Mouse (Mus musculus): ENCODE measurements around the gene Fermt3. TPM values are rescaled to one million over a fixed set of nuclear protein-coding genes. Genes with fewer than 3 reads are reported as not detected.

Gene Fermt3
- polyA plus RNA-seq, 1 experiment from 2014 or later: 3.5 TPM

DNA sequence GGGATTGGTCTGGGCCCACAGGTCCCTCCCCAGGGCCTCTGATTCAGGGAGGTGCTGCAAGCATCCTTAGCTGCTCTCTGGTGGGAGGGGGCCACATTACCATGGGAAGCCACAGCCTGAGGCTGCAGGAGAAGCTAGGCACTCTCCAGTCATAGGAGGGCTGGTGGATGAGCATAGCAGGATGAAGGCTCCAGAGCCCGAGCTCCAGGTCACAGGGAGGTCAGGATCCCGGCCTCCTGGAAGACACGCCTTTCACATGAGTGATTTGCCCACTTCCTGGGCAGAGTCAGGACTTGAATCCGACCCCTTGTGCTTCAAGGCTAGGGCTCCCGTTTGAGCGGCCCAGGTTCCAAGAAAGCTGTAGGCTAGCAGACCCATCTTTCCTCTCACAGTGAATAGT, 47.6 kb downstream of the Fermt3 start:
- no peaks in the 10 kb centered on the region for H3K9me3 ChIP-seq (replicated peaks; ENCODE audit: control insufficient read depth, low read length, poor library complexity, severe bottlenecking)
- no peaks in the 10 kb centered on the region for H3K36me3 ChIP-seq (ENCODE audit: control insufficient read depth, insufficient read depth, low read length)
- WGBS: 56% methylated on average over 6 of the region's 6 CpGs
- no peak overlapping the region for H3K4me3 ChIP-seq (ENCODE audit: low read depth, low read length)
- ATAC-seq: no peak
- H3K9ac ChIP-seq (ENCODE audit: low read depth, low read length): no peak overlapping the region
- peaks cover 21% of the 10 kb centered on the region for H3K27me3 ChIP-seq (ENCODE audit: control insufficient read depth, insufficient read depth, low read depth, low read length)
- H3K4me1 ChIP-seq (ENCODE audit: control insufficient read depth, insufficient read depth, low read length): peaks cover 20% of the 10 kb centered on the region
- H3K4me2 ChIP-seq (ENCODE audit: low read length): no peak overlapping the region
- no peak overlapping the region for H3K27ac ChIP-seq (ENCODE audit: low read length)

DNA sequence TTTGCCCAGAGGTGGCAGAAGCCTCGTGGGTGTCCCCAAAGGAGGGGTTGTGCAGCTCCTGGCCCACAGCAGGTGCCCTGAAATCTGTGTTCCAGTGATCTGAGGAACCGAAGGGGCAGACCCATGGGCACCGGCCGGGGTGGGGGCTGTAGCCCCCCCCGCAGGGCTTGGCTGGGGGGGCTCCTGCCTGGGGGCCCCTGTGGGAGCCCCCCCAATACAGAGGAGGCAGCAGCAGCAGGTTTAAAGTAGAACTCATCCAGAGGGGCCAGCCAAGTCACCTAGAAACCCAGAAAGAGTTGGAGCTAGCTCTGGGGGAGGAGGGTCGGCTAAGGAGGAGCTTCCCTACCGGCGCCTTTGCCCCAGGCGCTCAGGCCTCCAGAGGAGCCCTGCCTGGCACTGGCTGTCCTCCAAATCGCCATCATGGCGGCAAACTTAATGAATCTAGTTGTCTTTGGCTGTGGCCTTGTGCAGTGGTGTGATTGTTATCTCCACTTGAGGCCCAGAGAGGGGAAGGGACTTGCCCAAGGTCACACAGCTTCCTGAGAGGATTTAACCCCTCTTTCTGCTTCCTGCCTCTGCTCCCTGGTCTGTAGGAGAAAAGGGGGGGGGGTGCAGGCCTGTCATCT, 48.7 kb downstream of the Fermt3 start:
- Histone ChIP-seq H3K4me1 (ENCODE audit: control insufficient read depth, insufficient read depth, low read length) (peaks cover 15% of the 10 kb centered on the region), H3K9me3 (replicated peaks; ENCODE audit: control insufficient read depth, low read length, poor library complexity, severe bottlenecking) (no peaks in the 10 kb centered on the region), H3K4me3 (ENCODE audit: low read depth, low read length) (no peak overlapping the region), H3K27me3 (ENCODE audit: control insufficient read depth, insufficient read depth, low read depth, low read length) (peaks cover 21% of the 10 kb centered on the region), H3K9ac (ENCODE audit: low read depth, low read length) (peak overlapping the region; percentile 31; the same call in 1 of the 2 replicates), H3K36me3 (ENCODE audit: control insufficient read depth, insufficient read depth, low read length) (no peaks in the 10 kb centered on the region), H3K27ac (ENCODE audit: low read length) (no peak overlapping the region), H3K4me2 (ENCODE audit: low read length) (no peak overlapping the region)
- WGBS: 22% methylated on average over 11 of the region's 11 CpGs
- ATAC-seq: no peak

DNA sequence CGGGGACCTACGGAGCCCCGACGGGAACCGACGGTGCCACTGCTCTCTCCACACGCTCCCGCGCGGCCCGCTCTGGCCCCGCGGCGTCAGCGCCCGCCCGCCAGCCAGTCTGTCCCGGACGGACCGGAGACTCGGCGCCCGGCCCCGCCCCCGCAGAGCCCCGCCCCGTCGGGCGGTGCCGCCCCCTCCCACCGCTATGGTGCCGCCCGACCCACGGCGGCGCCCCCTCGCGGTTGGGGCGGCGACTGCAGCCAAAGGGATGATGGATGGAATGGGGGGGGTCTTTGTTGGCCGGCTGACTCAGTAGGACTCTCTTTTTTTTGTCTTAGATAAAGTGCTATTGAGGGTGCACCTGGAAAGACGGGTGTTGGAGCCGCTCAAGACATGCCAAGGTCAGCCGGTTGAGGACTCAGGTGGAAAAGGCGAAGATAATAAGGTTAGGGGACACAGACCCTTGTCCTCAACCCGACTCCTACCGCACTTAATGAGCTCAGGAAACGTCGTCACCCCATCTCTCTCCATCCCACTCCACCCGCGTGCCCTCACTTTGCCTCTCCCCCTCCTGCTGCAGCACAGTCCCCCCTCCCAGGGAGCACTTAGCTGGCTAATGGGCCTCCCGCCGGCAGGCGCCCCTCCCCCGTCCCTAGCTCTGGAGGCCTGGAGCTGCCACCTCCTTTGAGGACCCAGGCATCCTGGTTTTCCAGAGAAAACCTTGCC, 49.4 kb downstream of the Fermt3 start:
- Histone ChIP-seq H3K4me3 (ENCODE audit: low read depth, low read length) (peak overlapping the region; percentile 40), H3K4me1 (ENCODE audit: control insufficient read depth, insufficient read depth, low read length) (peaks cover 15% of the 10 kb centered on the region), H3K27ac (ENCODE audit: low read length) (no peak overlapping the region), H3K36me3 (ENCODE audit: control insufficient read depth, insufficient read depth, low read length) (no peaks in the 10 kb centered on the region), H3K9me3 (replicated peaks; ENCODE audit: control insufficient read depth, low read length, poor library complexity, severe bottlenecking) (no peaks in the 10 kb centered on the region), H3K27me3 (ENCODE audit: control insufficient read depth, insufficient read depth, low read depth, low read length) (peaks cover 21% of the 10 kb centered on the region), H3K9ac (ENCODE audit: low read depth, low read length) (peak overlapping the region; percentile 38; the same call in 1 of the 2 replicates), H3K4me2 (ENCODE audit: low read length) (peak overlapping the region; percentile 44)
- under 1% methylated on average over 44 of the region's 55 CpGs for WGBS
- ATAC-seq: no peak

DNA sequence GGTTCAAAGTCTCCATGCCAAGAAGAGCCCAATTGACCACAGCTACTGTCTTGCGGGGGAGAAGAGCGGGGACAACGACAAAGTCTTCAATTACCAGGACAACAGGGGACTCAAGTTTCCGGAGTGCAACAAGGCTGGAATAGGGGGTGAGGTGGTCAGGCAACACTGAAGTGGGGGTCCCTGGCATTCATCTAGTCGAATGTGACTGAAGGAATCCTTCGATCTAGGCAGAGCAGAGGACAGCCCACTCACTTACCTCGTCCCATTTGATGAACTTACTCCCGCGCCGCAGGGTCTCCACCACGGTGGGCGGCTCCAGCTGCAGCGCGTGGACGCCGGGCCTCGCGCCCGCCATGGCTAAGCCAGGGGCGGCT, 50.0 kb downstream of the Fermt3 start:
- peak overlapping the region; percentile 44 for H3K4me2 ChIP-seq (ENCODE audit: low read length)
- H3K27ac ChIP-seq (ENCODE audit: low read length): no peak overlapping the region
- H3K27me3 ChIP-seq (ENCODE audit: control insufficient read depth, insufficient read depth, low read depth, low read length): peaks cover 21% of the 10 kb centered on the region
- no peaks in the 10 kb centered on the region for H3K9me3 ChIP-seq (replicated peaks; ENCODE audit: control insufficient read depth, low read length, poor library complexity, severe bottlenecking)
- H3K4me3 ChIP-seq (ENCODE audit: low read depth, low read length): peak overlapping the region; percentile 40
- WGBS: under 1% methylated on average over 20 of the region's 20 CpGs
- H3K9ac ChIP-seq (ENCODE audit: low read depth, low read length): peak overlapping the region; percentile 38; the same call in 1 of the 2 replicates
- H3K36me3 ChIP-seq (ENCODE audit: control insufficient read depth, insufficient read depth, low read length): no peaks in the 10 kb centered on the region
- peaks cover 15% of the 10 kb centered on the region for H3K4me1 ChIP-seq (ENCODE audit: control insufficient read depth, insufficient read depth, low read length)
- no peak for ATAC-seq

DNA sequence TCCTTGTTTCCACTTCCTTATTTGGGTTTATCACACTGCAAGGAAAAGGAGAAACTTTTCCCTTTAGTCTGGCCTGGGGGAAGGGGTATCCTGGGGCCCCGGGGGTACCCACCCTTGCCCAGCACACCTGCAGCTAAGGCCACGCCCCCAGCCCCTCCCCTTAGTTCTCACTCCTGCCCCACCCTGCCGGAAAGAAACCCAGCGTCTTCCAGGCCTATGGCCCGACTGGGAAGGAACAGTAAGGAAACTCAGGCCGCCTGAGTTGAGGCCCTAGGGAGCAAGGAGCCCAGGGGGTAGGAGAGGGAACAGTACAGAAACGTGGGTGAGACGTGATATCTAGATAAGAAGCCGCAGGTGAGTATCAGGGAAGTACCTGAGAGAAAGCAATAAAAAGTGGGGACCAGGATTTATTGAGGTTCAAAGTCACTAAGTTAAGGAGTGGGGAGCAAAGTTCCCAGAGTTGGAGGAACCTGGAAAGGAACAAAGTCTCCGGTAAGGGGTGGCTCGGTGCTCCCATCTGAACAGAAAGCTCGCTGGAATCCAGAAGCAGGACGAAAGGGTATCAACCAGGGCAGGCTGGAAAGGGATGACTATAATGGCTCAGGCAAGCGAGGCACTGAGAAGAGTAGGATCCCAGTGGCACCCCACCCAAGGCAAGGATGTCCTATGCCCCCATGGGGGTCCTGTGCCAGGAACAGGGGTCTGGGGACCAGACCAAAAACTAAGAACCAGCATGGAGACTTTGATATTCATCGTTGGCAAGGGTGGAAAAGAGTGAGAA, 50.6 kb downstream of the Fermt3 start:
- no peaks in the 10 kb centered on the region for H3K36me3 ChIP-seq (ENCODE audit: control insufficient read depth, insufficient read depth, low read length)
- WGBS: 17% methylated on average over 15 of the region's 15 CpGs
- peaks cover 11% of the 10 kb centered on the region for H3K4me1 ChIP-seq (ENCODE audit: control insufficient read depth, insufficient read depth, low read length)
- H3K27ac ChIP-seq (ENCODE audit: low read length): no peak overlapping the region
- peak overlapping the region; percentile 40; the same call in 1 of the 2 replicates for H3K4me3 ChIP-seq (ENCODE audit: low read depth, low read length)
- no peak for ATAC-seq
- H3K9ac ChIP-seq (ENCODE audit: low read depth, low read length): no peak overlapping the region
- H3K27me3 ChIP-seq (ENCODE audit: control insufficient read depth, insufficient read depth, low read depth, low read length): peaks cover 21% of the 10 kb centered on the region
- H3K4me2 ChIP-seq (ENCODE audit: low read length): peak overlapping the region; percentile 44
- no peaks in the 10 kb centered on the region for H3K9me3 ChIP-seq (replicated peaks; ENCODE audit: control insufficient read depth, low read length, poor library complexity, severe bottlenecking)

DNA sequence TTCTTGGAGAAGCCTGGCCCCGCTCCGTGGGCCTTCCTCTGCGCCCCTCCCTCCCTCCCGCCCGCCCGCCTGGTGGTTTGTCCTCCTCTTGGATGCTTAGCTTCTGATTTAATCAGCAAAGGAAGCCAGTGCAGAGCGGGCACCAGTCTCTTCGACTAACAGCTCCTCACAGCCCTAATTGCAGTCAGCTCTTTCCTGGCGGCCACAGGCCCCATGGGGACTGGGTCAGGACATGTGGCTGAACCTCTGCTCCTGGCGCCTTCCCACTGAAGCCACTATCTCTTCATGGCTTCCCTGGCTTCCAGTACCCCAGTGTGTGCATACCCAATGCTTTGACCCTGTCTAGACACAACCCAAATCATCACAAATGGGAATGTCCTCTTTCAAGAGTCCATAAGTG, 62.8 kb downstream of the Fermt3 start:
- WGBS: 81% methylated on average over 10 of the region's 10 CpGs
- peaks cover 9% of the 10 kb centered on the region for H3K4me1 ChIP-seq (ENCODE audit: control insufficient read depth, insufficient read depth, low read length)
- no peak overlapping the region for H3K4me3 ChIP-seq (ENCODE audit: low read depth, low read length)
- no peak overlapping the region for H3K9ac ChIP-seq (ENCODE audit: low read depth, low read length)
- H3K36me3 ChIP-seq (ENCODE audit: control insufficient read depth, insufficient read depth, low read length): no peaks in the 10 kb centered on the region
- no peaks in the 10 kb centered on the region for H3K27me3 ChIP-seq (ENCODE audit: control insufficient read depth, insufficient read depth, low read depth, low read length)
- no peak overlapping the region for H3K4me2 ChIP-seq (ENCODE audit: low read length)
- no peak for ATAC-seq
- H3K27ac ChIP-seq (ENCODE audit: low read length): no peak overlapping the region
- H3K9me3 ChIP-seq (replicated peaks; ENCODE audit: control insufficient read depth, low read length, poor library complexity, severe bottlenecking): no peaks in the 10 kb centered on the region

DNA sequence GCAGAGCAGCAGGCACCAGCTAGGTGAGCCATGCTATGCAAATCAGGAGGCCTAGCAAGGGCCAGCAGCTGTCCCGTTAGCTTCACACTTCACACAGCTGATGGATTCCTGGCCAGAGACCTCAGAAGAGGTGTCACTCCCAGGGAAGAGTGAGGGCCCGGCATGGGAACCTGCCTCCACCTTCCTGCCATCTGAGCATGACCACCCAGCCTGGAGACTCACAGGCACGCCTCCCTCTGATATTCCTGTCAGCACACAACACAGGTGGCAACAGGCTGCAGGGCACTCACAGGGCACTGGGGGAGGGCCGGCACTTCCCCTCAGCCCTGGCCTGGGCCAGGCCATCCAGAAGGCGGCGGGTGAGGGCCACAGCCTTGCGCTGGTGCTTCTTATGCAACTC, 63.8 kb downstream of the Fermt3 start:
- no peak overlapping the region for H3K4me3 ChIP-seq (ENCODE audit: low read depth, low read length)
- peaks cover 9% of the 10 kb centered on the region for H3K4me1 ChIP-seq (ENCODE audit: control insufficient read depth, insufficient read depth, low read length)

DNA sequence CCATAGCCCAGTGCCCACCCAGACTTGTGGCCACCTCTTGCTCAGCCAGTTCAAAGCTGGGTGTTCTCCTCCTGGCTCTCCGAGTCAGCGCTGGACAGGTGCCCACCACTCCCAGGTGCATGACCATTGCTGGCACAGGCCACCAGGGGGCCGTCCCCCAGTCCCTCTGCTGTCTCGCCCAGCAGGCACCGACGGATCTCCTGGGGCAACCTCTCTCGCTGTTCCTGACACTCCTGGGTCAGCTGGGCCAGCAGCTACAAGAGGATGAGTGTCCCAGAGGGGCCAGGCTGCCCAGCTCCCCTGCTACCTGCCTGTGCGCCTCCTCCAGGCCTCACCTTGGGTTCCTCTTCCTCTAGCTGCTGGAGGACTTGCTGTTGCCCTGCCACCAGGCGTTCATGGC, 65.2 kb downstream of the Fermt3 start:
- H3K4me3 ChIP-seq (ENCODE audit: low read depth, low read length): no peak overlapping the region
- no peak overlapping the region for H3K4me2 ChIP-seq (ENCODE audit: low read length)
- no peak overlapping the region for H3K9ac ChIP-seq (ENCODE audit: low read depth, low read length)
- no peaks in the 10 kb centered on the region for H3K27me3 ChIP-seq (ENCODE audit: control insufficient read depth, insufficient read depth, low read depth, low read length)
- no peak for ATAC-seq
- H3K36me3 ChIP-seq (ENCODE audit: control insufficient read depth, insufficient read depth, low read length): no peaks in the 10 kb centered on the region
- 53% methylated on average over 9 of the region's 9 CpGs for WGBS
- H3K4me1 ChIP-seq (ENCODE audit: control insufficient read depth, insufficient read depth, low read length): peaks cover 17% of the 10 kb centered on the region
- no peaks in the 10 kb centered on the region for H3K9me3 ChIP-seq (replicated peaks; ENCODE audit: control insufficient read depth, low read length, poor library complexity, severe bottlenecking)
- no peak overlapping the region for H3K27ac ChIP-seq (ENCODE audit: low read length)

More for the DNA sequence above, 63.8 kb downstream of the Fermt3 start:
- Histone ChIP-seq H3K27me3 (ENCODE audit: control insufficient read depth, insufficient read depth, low read depth, low read length) (no peaks in the 10 kb centered on the region), H3K9me3 (replicated peaks; ENCODE audit: control insufficient read depth, low read length, poor library complexity, severe bottlenecking) (no peaks in the 10 kb centered on the region), H3K27ac (ENCODE audit: low read length) (no peak overlapping the region), H3K36me3 (ENCODE audit: control insufficient read depth, insufficient read depth, low read length) (no peaks in the 10 kb centered on the region), H3K9ac (ENCODE audit: low read depth, low read length) (no peak overlapping the region), H3K4me2 (ENCODE audit: low read length) (no peak overlapping the region)
- 91% methylated on average over 7 of the region's 7 CpGs for WGBS
- no peak for ATAC-seq

DNA sequence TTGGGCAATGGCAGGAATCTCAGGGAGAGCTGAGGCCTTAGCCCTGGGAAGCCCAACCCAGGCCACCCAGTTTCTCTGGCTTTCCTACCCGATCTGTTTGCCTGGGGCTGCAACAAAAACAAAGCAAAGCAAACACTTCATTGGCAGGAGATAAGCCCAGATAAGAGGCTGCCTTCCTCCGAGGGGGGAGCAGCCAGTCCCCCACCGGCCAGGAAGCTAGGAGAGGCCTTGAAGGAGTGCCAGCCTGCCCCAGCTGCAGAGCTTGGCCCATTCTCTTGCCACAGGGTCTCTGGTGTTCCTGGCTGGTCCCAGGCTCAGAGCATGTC, 66.6 kb downstream of the Fermt3 start:
- peak overlapping the region; percentile 70 for H3K9ac ChIP-seq (ENCODE audit: low read depth, low read length)
- H3K27me3 ChIP-seq (ENCODE audit: control insufficient read depth, insufficient read depth, low read depth, low read length): no peaks in the 10 kb centered on the region
- peak overlapping the region; percentile 61 for H3K4me3 ChIP-seq (ENCODE audit: low read depth, low read length)
- H3K36me3 ChIP-seq (ENCODE audit: control insufficient read depth, insufficient read depth, low read length): no peaks in the 10 kb centered on the region
- no peak for ATAC-seq
- H3K4me2 ChIP-seq (ENCODE audit: low read length): peak overlapping the region; percentile 82
- no peaks in the 10 kb centered on the region for H3K9me3 ChIP-seq (replicated peaks; ENCODE audit: control insufficient read depth, low read length, poor library complexity, severe bottlenecking)
- peak overlapping the region; percentile 93 for H3K27ac ChIP-seq (ENCODE audit: low read length)
- WGBS: 19% methylated on average over 3 of the region's 3 CpGs
- peaks cover 17% of the 10 kb centered on the region for H3K4me1 ChIP-seq (ENCODE audit: control insufficient read depth, insufficient read depth, low read length)

All from midbrain, embryonic 16.5 days (tissue).